Mouse (Mus musculus) testis, adult 2 months (tissue): Measurements from ENCODE around the gene Lpar3.

ENCODE experiments used
- CTCF ChIP-seq: fragments of 200-500 bp; IDR thresholded peaks from 2 replicates; pipeline ENCODE4 v1.5.1; 2012; ENCODE audit warnings: low read depth, mild to moderate bottlenecking, inconsistent platforms, low read length, moderate library complexity; ENCODE audit not compliant: control insufficient read depth, insufficient read depth, insufficient replicate concordance
- POLR2A ChIP-seq: fragments of 200-500 bp; IDR thresholded peaks from 2 replicates; pipeline ENCODE4 v1.6.1; 2012; ENCODE audit warnings: low read depth, mild to moderate bottlenecking, inconsistent platforms, low read length, moderate library complexity; ENCODE audit not compliant: control insufficient read depth

DNA sequence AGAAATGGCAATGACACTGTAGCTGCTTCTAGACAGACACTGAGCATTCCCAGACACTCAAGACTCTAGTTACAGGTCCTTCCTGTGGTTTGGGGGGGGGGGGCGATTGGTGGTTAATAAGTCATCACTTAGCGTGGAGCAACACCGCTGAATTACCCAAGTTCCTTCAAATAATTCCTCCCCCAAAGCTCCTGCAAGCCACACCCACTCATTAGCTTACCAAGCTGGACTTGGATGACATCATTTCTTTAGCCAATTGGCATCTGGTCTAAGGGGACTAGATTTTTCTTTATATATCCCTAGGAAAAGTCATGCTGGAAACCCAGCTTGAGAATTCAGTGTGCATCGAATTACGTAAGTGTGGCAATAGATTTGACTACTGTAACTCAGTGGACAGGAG is 82.4 kb downstream of the Lpar3 start:
- TF ChIP-seq CTCF = no peak
- no peak for TF ChIP-seq POLR2A
